Mouse (Mus musculus): ENCODE measurements around the gene Gm8300.
"Not testable (repeated sequence)": the region's sequence is repeated elsewhere in the genome, so short reads cannot be mapped to it uniquely, and the experiment has no call there.

The Gm8300 gene

DNA sequence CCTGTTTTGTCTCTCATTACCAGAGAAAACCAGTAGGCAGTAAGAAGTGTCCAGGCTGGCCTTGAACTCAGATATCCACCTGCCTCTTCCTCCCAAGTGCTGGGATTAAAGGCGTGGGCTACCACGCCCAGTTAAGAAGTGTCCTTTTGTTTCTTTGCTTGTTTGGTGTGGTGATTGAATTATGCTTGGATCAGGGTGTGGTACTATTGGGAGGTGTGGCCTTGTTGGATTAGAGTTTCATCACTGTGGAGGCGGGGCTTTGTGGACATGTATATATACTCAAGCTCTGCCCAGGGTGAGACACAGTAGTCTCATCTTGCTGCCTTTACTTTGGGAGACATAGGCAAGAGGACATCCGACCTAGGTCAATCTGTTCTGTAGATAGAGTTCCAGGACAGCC lies at the start of gene Gm8300:
Gene Gm8300, plus strand, starts transcription at position 301 of the 400 bp plus-strand sequence.
- DNase-seq, result not testable (repeated sequence)

DNA sequence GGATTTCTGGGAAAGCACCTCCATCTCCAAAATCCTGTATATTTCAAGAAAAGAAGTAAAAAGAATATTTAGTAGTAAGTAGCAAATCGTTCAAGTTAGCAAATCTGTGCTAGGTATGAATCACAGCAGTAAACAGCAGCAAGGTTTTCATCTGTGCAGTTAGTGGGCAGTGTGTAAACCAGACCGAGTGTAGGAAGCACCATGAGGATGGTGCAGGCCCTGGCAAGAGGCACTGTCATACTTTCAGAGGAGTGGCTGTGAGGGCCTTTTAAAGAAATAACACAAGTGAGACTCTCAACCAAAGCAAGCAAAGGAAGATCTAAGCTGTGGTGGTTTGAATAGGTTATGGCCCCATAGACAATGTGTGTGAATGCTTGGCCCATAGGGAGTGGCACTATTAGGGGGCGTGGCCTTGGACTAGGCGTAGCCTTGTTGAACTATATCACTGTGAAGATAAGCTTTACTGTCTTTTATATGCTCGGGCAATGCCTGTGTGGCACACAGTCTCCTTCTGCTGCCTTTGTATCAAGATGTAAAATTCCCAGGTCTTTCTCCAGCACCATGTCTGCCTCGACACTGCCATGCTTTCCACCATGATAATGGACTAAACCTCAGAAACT lies 49.3 kb upstream of the Gm8300 start:
- DNase-seq, result no peak

DNA sequence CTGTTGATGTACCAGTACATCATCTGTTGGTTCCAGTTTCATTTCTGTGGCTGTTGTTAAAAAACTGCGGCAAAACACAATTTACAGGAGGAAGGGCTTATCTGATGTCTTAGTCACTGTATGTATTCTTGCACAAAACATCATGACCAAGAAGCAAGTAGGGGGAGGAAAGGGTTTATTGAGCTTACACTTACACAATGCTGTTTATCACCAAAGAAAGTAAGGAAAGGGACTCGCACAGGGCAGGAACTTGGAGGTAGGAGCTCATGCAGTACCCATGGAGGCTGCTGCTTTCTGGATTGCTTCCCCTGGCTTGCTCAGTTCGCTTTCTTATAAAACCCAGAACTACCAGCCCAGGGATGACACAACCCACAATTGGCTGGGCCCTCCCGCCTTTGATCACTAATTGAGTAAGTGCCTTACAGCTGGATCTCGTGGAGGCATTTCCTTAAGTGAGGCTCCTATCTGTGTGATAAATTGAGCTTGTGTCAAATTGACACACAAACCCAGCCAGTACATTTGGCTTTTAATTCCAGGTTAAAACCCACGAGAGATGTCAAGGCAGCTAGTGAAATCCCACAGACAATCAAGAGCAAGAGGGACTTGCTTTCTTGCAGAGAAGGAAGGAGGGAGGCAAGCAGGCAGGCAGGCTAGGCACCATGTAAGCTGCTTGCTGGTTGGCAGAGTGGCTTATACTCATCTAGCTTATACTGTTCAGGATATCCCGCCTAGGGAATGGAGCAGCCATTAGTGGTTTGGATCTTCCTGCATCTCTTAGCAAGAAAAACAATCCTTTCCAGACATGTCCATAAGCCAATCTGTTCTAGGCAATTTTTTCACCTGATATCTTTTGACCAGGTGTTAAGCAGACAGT lies 43.6 kb upstream of the Gm8300 start:
- DNase-seq, result no peak

DNA sequence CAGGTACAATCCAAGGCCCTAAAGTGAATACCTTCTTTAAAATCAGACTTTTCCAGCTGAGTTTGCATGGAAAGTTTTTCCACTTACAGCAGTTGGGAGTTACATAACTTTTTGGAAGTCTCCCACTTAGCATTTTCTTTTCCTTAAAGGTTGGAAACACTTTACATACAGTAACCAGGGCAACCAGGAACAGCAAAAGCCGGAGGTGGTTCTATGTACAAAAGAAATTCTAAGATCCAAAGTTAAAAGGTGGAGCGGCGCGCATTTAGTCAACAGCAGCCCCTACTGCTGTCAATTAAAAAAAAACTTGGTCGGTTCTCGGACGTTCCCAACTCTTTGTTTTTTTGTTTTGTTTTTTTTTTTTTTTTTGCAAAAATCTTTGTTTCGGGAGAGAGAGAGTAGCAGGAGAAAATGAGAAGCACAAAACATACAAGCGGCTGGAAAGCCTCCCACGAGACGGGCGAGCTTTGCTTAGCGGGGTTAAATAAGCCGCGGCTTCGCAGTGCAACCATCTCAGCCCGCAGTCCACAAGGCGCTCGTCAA lies 42.6 kb upstream of the Gm8300 start:
- DNase-seq, result no peak

DNA sequence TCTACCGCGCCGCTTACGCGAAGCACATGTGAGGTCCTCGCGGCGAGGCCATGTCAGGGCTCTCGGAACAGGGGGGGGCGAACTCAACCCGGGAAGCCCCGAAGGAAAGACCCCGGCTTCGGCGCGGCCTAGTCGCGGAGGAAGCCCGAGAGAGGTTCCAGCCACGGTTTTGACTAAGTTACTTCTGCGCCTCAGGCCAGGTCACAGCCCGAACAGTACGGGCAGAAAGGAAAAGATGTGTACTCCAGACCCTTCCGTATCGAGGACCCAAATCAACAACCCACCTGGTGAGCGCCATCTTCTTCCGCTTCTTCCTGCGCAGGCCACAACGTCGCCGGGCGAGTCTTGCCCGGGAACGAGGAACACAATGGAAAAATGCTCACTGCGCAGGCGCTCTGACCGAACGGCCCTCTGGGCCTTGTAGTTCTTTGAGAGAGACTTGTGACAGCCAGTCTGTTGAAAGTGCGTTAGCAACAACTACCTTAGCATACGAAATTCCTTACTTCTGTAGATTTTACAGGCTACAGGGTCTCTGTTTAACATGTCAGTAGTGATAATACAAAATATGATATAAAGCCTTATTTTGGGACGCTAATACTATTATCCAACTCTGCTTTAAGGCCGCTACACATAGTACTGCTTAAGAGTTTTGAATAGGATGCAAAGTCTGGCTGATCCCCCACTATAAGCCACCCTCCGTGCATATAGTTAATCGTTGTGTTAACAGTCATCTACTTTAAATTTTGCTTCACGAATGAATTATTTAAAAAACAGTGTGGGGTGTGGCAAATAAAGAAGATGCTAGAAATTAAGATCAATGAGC lies 41.9 kb upstream of the Gm8300 start, which contains the start of gene Snw1:
Gene Snw1, minus strand, starts transcription at position 311 of the 823 bp plus-strand sequence.
- DNase-seq, result peak; percentile 92

DNA sequence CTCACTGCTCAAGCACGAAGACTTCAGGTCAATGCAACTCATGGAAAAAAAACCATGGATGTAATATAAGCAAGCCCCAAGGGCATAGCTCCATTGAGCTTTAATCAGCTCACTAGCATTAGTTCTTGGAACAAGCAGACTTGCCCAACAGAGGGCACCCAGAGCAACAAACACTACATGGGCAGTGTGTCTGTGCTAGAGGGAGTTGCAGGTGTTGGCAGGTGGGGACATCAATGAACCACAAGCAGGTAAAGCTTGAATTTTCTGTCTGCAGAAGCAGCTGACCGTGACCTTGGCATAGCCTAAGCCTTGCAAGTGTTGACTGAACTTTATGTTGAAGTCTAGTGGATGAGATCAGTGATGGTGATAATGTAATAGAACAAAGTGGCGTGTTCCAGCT lies 39.4 kb upstream of the Gm8300 start:
- DNase-seq, result no peak

DNA sequence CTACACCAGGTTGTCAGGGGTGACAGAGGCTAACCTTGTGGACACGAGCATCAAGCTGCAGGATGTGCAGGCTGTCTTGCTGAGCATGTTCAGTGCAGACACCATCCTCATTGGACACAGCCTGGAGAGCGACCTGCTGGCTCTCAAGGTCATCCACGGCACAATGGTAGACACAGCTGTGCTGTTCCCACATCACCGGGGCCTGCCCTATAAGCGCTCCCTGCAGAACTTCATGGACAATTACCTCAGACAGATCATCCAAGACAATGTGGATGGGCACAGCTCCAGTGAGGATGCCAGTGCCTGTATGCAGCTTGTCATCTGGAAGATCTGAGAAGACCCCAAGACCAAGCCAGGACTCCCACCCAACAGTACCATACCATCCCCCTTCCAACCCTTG lies 31.6 kb upstream of the Gm8300 start:
- DNase-seq, result not testable (repeated sequence)

DNA sequence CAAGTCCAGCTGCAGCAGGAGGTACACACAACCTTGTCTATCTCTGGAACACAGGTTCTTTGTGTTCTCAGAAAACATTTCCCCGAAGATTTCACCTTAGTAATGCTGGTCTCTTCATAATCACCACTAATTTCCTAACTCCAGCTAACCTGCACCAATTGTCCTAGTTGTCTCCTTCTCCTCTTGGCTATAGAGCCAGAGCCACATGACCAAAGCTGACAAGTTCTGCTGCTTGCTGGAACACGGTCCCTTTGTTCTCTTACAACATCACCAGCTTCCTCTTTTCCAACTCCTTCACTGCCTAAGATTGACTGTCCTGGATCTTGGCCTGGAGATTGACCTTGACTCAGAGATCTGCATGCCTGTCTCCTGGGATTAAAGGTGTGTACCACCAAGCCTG lies 25.4 kb upstream of the Gm8300 start:
- not testable (repeated sequence) for DNase-seq

DNA sequence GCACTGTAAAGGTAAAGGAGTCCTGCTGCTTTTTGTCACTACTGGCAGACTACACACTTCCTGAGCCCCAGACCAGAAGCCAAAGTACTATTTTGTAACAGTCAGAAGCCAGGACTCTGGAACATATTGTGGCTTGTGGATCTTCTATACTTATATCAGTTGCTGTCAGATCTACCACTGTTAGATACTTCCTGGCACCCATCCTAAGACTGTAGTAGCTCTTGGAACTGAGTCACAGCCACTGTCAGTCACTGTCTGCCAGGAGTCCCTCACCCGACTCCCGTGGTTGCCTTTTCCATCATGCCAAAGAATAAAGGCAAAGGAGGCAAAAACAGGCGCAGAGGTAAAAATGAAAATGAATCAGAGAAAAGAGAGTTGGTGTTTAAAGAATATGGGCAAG lies 19.7 kb upstream of the Gm8300 start, which contains the start of gene Gm5788:
Gene Gm5788, plus strand, starts transcription at position 301 of the 400 bp plus-strand sequence.
- not testable (repeated sequence) for DNase-seq

DNA sequence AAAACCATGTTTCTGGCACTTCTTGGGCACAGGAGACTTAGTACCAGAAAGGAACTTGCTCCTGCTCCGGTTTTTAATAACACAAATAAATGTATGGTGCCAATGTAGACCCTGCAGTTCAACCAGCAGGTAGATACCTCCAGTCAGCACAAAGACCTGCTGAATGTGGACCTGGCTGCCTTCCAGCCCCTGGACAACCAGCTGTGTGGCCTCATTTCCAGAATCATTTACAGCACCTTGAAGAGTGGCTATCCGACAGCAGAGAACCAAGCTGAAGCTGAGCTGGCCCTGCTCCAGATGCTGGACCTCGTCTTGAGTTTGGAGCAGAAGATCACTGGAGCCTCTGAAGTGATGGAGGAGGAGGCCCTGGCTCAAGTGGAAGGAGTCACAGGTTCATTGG lies 5.5 kb downstream of the Gm8300 start:
- peak; percentile 2 for DNase-seq

DNA sequence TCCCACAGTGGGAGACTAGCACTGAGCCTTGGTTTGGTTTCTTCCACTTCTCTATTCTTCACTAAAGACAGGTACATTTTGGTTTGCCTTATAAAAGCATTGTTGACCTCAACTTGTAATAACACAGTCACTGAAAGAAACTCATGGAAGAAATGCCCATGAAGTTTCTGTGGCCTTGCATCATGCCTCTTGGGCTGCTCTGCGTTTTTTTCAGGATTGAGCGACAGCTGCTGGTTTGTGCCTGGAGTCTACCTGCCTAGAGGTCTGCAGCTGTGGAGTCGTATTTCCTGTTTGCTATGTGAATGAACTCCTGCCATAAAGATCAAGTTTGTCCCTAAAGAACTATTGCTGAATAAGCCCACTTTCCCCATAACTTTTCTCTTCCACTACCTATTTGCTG lies 29.8 kb downstream of the Gm8300 start:
- DNase-seq, result no peak

DNA sequence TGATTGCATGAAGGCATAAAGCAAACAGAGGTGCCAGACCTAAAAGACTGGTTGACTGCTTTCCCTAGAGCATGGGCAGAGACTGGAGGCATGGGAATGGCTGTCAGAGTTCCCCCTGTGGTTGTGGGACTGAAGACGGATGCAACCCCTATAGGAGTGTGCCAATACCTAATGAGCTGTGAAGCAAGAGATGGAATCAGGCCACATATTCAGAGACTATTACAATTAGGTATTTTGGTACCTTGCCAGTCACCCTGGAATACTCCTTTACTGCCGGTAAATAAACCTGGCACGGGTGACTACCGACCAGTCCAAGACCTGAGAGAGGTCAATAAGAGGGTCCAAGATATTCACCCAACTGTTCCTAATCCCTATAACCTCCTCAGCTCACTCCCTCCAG lies 36.5 kb downstream of the Gm8300 start:
- not testable (repeated sequence) for DNase-seq
